Mouse (Mus musculus) cerebellum, adult 9-10 months (tissue): Measurements from ENCODE around the gene Ovol2.

ENCODE experiments used
- DNase-seq: peaks from one replicate; pipeline ENCODE4 v3.0.0; 2022

Gene Ovol2

DNA sequence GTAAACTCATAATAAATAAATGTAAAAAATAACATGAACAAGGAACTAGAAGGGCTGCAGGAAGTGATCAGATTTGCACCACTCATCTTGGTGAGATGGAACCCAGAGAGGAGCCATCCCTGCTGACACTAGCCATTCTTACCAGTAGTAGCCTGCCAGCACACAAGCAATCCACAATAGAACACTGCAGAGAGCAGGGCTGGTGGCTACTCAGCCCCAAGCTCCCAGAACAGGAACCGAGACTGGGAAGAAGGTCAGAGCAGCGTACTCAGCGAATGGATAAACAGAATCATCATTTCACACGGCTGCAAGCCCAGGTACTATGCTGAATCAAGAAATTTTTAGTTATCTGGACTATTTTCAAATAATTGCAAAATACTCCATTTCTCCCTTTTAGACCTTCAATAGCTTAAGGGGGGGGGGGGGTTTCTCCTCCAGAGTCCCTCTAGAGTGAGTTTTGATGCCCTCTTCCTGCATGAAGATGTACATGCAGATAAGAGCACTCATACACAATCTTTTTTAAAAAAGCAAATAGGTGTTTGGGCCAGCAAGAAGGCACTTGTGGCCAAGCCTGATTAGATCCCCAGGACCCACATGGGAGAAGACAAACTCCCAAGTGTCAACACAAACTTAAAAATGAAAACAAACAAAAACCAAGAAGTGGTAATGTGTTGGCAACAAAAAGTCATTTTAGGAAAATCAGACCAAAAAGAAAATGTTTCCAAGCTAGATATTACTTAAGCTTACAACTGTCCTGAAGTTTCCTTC, 65.8 kb downstream of the Ovol2 start:
- no peak for DNase-seq

DNA sequence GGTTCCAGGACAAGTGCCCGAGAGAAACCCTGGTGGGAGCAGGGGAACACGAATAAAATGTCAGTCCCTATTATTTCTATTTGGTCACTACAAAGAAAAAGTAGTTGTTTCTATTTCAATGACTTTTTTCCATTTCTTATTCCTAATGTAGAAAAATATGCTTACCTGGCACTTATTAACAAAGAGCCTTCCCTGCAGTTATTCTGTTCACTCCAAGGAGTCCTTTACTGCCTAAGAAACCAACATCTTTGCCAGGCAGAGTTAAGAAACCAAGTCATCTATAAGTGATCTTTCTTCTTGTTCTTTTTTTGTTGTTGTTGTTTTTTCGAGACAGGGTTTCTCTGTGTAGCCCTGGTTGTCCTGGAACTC, 66.8 kb downstream of the Ovol2 start:
- no peak for DNase-seq

DNA sequence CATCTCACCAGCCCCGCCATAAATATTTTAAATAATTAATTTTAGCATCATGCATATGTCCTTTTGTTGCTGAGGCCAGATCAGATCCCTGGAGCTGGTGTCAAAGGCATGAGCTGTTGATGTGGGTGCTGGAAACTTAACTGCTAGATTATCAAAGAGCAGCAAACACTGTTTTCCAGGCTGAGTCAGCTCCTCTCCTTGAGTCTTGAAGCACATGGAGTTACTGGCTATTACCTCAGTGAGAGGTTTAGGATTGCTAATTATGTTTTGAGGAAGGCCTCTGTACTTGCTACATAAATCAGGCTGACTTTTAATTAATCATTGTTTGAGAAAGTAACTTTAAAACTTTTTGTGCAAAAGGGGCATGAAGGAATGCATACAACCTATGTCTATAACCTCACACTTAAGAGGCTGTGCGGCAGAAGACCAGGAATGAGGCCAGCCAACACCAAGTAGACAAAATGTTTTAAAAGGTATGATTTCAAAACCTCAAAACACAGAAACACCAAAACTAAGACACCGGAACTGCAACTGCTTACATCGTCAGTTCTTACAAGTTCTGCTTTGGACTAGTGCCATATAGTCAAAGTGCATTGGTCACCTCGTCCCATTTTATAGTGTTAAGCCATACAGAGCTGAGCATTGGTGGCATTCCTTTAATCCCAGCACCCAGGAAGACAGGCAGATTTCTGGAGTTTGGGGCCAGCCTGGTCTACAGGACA, 67.4 kb downstream of the Ovol2 start:
- no peak for DNase-seq

DNA sequence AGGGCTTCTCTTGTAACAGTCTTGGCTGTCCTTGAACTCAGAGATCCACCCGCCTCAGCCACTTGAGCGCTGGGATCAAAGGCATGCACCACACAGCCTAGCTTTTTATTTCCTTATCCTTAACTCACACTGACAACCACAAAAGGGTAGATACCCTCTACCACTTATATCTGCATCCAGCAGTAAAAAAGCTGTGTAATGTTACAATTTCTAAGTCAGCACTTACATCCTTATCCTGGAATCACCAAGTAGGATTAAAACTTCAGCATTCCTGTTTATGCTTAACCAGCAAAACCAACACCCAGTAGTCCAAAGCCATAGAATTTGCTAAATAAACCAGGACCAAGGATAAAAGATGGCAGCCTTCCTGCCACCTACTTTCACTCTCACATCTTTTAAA, 69.1 kb downstream of the Ovol2 start:
- DNase-seq = no peak
